Mouse (Mus musculus): ENCODE results near the gene Ap1ar.

DNA sequence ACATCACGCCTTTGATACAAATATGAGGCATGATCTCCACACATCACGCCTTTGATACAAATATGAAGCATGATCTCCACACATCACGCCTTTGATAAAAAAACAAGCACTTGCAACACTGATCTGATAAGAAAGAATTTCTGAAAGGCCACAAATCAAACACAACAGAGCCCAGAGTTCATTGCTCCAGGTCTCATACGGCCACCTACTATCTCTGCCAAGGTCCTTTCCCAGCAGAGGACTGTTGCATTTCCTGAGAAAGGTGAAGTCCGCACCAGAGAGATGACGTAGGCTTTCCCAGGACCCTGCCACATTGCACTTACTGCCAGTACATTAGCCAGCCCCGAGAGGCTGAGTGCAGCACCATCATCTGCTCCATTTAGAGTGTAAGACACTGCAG, 28.2 kb downstream of the Ap1ar start:
- TF ChIP-seq CTCF (IDR thresholded peaks at IDR 0.05; ENCODE audit: insufficient read depth, low read depth, low read length) (no peak), POLR2A (IDR thresholded peaks at IDR 0.05; ENCODE audit: insufficient read depth, low read depth, low read length) (no peak)
